Mouse (Mus musculus) hindbrain, postnatal 0 days (tissue): Measurements from ENCODE around the gene Mlip. TPM values are rescaled to one million over a fixed set of nuclear protein-coding genes. Genes with fewer than 3 reads are reported as not detected.

ENCODE experiments used
- ATAC-seq: fragments of 200-750 bp; cut with Nextera tagmentation; 2 replicates; pipeline ENCODE4 v1.8.0; 2017; ENCODE audit warnings: mild to moderate bottlenecking, moderate TSS enrichment, moderate library complexity
- DNase-seq: peaks from one replicate; pipeline ENCODE4 v3.0.0-alpha.2; 2015; ENCODE audit warnings: low spot score
- H3K27ac ChIP-seq: fragments of 300-500 bp; sonication (generic); 2 replicates; pipeline ENCODE4 v1.5.1; 2014; ENCODE audit warnings: mild to moderate bottlenecking
- H3K27me3 ChIP-seq: fragments of 300-500 bp; sonication (generic); 2 replicates; pipeline ENCODE4 v1.6.1; 2014; ENCODE audit warnings: low read length, mixed read lengths; ENCODE audit not compliant: insufficient read depth
- H3K36me3 ChIP-seq: fragments of 300-500 bp; sonication (generic); 2 replicates; pipeline ENCODE4 v1.6.1; 2014; ENCODE audit warnings: low read length, mixed read lengths; ENCODE audit not compliant: insufficient read depth
- H3K4me1 ChIP-seq: fragments of 300-500 bp; sonication (generic); 2 replicates; pipeline ENCODE4 v1.6.1; 2014; ENCODE audit warnings: antibody characterized with exemption, low read length, mixed read lengths; ENCODE audit not compliant: insufficient read depth
- H3K4me2 ChIP-seq: fragments of 300-500 bp; sonication (generic); 2 replicates; pipeline ENCODE4 v1.6.1; 2014; ENCODE audit warnings: low read depth, mild to moderate bottlenecking, low read length, moderate library complexity, mixed read lengths
- H3K4me3 ChIP-seq: fragments of 300-500 bp; sonication (generic); 2 replicates; pipeline ENCODE4 v1.5.1; 2014; ENCODE audit warnings: low read length
- H3K9ac ChIP-seq: fragments of 300-500 bp; sonication (generic); replicated peaks from 2 replicates; pipeline ENCODE4 v1.6.1; 2014; ENCODE audit warnings: mild to moderate bottlenecking, low read length, moderate library complexity, mixed read lengths
- H3K9me3 ChIP-seq: fragments of 300-500 bp; sonication (generic); 2 replicates; pipeline ENCODE4 v1.6.1; 2016; ENCODE audit warnings: low read length, mixed read lengths
- CTCF ChIP-seq: IDR thresholded peaks from 2 replicates; pipeline ENCODE4 v1.5.1; 2016; ENCODE audit warnings: antibody characterized with exemption, control low read depth, low read depth
- WGBS: fragments of 180-500 bp; shearing (Covaris S2); extraction: QIAGEN DNeasy Blood & Tissue Kit; methylation state at CpG from one replicate; pipeline ENCODE4 v1.1.7; 2014; 5-methylcytosine and 5-hydroxymethylcytosine counted together
- polyA plus RNA-seq: library from polyadenylated mRNA; unstranded; fragments of >200 nt; fragmentation: Nextera tagmentation; extraction: Ambion mirVana; gene quantifications from 2 replicates; pipeline ENCODE4 v1.2.1, GENCODE M21; 2015
- total RNA-seq: library from RNA; depleted of rRNA; stranded (reverse); fragments of >200 nt; gene quantifications from 2 replicates; pipeline ENCODE4 v1.2.3, GENCODE M21; 2014; rRNA removed

Mlip gene
- total RNA-seq, result 1.3 and 2.5 TPM in 2 replicates
- polyA plus RNA-seq, result 2.1 and 3.3 TPM in 2 replicates

DNA sequence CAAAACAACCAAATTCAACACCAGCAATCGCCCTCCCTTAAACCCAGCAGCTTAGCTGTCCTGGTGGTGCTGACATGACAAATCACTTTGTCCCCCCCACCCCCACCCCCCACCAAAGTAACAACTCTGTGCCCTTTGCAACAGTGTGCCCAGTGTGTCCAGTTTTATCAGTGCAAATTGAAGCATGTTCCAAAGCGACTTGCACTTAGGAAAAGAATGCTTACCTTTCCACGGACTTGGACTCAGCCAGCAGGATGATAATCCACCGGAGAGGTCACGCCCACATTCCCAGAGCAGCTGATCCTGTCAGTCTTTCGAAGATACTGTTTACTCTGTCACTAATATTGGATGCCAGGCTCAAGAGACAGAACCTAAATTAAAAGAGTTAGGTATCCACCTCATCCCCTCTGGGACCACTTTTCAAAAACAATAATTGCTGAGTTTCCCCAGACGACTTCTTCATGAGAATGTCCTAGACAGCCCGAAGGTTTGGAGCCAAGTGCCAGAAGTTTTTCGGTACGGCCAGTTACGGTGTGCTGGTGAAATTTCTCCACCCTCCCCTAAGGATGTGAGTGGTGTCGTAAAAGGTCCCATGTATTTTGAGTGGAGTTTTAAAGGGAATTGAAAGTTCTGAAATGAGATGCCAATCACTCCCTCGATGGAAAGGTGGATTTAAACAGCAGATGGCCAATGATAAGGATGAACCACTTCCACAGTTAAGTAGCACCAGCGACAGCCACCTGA, at the start of gene Mlip:
Mlip (minus strand) TSS at position 538 of the 744 bp plus-strand sequence.
- ATAC-seq (no peak), DNase-seq (no peak)
- Histone ChIP-seq H3K4me3 (no peak within 1 kb of the TSS), H3K27ac (no peak within 1 kb of the TSS), H3K9ac (no peak within 1 kb of the TSS), H3K27me3 (no peaks in the 10 kb centered on the region), H3K9me3 (no peaks in the 10 kb centered on the region), H3K4me1 (no peaks in the 10 kb centered on the region), H3K36me3 (no peaks in the 10 kb centered on the region), H3K4me2 (no peak within 1 kb of the TSS)
- no peak for TF ChIP-seq CTCF
- WGBS, result 80% methylated on average over 14 of the region's 14 CpGs

DNA sequence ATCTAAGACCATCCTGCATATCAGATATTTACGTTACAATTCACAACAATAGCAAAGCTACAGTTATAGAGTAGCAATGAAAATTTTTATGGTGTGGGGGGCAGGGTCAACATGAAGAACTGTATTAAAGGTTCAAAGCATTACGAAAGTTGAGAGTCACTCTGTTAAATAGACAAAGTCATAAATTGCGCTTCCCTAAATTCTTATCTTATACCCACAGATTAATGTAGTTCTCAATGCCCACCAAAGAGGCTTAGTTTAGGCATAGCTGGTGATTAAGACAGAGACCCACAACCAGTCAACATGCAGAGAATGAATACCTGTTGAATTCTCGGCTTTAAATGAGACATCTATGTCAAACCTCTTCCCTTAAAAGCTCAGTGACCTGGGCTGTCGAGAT, 47.0 kb upstream of the Mlip start:
- Histone ChIP-seq H3K9ac (no peak overlapping the region), H3K9me3 (no peaks in the 10 kb centered on the region), H3K4me1 (no peaks in the 10 kb centered on the region), H3K4me3 (no peak overlapping the region), H3K27ac (no peak overlapping the region), H3K27me3 (no peaks in the 10 kb centered on the region), H3K4me2 (no peak overlapping the region), H3K36me3 (no peaks in the 10 kb centered on the region)
- 93% methylated on average over 5 of the region's 5 CpGs for WGBS
- TF ChIP-seq CTCF, result no peak
- DNase-seq (no peak), ATAC-seq (no peak)

- Histone ChIP-seq H3K4me1 (no peaks in the 10 kb centered on the region), H3K36me3 (no peaks in the 10 kb centered on the region), H3K27ac (no peak overlapping the region), H3K9me3 (no peaks in the 10 kb centered on the region), H3K4me3 (no peak overlapping the region), H3K4me2 (no peak overlapping the region), H3K27me3 (no peaks in the 10 kb centered on the region), H3K9ac (no peak overlapping the region)
- TF ChIP-seq CTCF, result no peak
- peak; percentile 55; the same call in 1 of the 2 replicates for ATAC-seq
- WGBS, result 72% methylated on average over 13 of the region's 13 CpGs
- peak; percentile 31 for DNase-seq
These were observed 46.3 kb upstream of the Mlip start for GRCm38 (mm10) chr9:77398856-77399631.

- DNase-seq, result no peak
- 77% methylated on average over 4 of the region's 4 CpGs for WGBS
- H3K9me3 ChIP-seq, result no peaks in the 10 kb centered on the region
These were observed 44.3 kb upstream of the Mlip start for GRCm38 (mm10) chr9:77397027-77397426.

GRCm38 (mm10) chr9:77391248-77391647, 38.5 kb upstream of the Mlip start:
- no peak overlapping the region for H3K4me3 ChIP-seq
- no peak overlapping the region for H3K4me2 ChIP-seq
- no peak overlapping the region for H3K27ac ChIP-seq
- H3K27me3 ChIP-seq, result no peaks in the 10 kb centered on the region
- TF ChIP-seq CTCF, result no peak
- H3K9ac ChIP-seq, result no peak overlapping the region
- no peaks in the 10 kb centered on the region for H3K4me1 ChIP-seq
- H3K36me3 ChIP-seq, result no peaks in the 10 kb centered on the region
- DNase-seq (no peak), ATAC-seq (no peak)
- H3K9me3 ChIP-seq, result no peaks in the 10 kb centered on the region
- WGBS, result 88% methylated on average over 10 of the region's 10 CpGs

More at GRCm38 (mm10) chr9:77397027-77397426, 44.3 kb upstream of the Mlip start:
- ATAC-seq, result no peak
- H3K27me3 ChIP-seq, result no peaks in the 10 kb centered on the region
- no peak overlapping the region for H3K9ac ChIP-seq
- H3K36me3 ChIP-seq, result no peaks in the 10 kb centered on the region
- no peak for TF ChIP-seq CTCF
- H3K4me1 ChIP-seq, result no peaks in the 10 kb centered on the region
- H3K4me2 ChIP-seq, result no peak overlapping the region
- no peak overlapping the region for H3K27ac ChIP-seq
- no peak overlapping the region for H3K4me3 ChIP-seq

DNA sequence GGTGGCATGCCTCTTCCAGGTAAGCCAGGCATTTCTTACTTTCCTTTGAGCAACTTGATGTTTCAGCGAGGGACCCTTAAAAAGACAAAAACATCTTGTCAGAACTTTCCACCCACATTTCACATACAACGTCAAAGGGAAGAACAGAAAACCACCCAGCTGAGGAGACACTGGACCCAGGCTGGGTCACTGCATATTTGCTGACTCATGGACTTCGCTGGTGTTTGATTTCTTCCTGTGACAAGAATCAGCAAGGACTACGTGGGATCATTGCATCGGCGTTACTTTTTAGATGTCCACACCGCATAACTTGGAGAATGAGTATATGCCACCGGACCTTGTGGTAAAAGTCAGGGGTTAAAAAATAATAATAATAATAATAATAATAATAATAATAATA, 36.2 kb upstream of the Mlip start:
- H3K9ac ChIP-seq, result no peak overlapping the region
- ATAC-seq (no peak), DNase-seq (no peak)
- no peaks in the 10 kb centered on the region for H3K36me3 ChIP-seq
- H3K9me3 ChIP-seq, result no peaks in the 10 kb centered on the region
- no peaks in the 10 kb centered on the region for H3K27me3 ChIP-seq
- 89% methylated on average over 8 of the region's 8 CpGs for WGBS
- H3K27ac ChIP-seq, result no peak overlapping the region
- no peak for TF ChIP-seq CTCF
- no peak overlapping the region for H3K4me3 ChIP-seq
- no peak overlapping the region for H3K4me2 ChIP-seq
- no peaks in the 10 kb centered on the region for H3K4me1 ChIP-seq
